Mouse (Mus musculus): ENCODE measurements around the gene Cuzd1. TPM values are rescaled to one million over a fixed set of nuclear protein-coding genes. Genes with fewer than 3 reads are reported as not detected.

Gene Cuzd1
- not detected for total RNA-seq (2021)

DNA sequence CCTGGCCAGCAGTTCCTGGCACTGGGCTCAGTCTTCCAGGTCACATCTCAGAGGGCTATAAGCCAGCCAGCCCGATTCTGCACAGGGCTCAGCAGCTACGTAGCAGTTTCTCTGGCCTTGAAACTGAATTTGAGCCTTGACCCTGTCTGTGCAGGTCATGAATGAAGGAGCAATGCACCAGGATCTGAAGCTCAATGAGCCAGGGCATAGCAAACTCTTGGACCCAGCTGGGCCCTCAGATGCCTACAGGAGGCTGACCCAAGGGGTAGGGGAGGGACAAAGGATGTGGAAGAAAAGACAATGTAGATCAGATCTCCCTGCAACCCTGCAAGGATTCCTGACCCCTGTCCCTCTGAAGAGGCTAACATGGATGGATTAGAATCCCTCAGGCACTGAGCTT is at the start of gene Cuzd1:
Gene Cuzd1 (minus strand): TSS at position 101 of the 400 bp plus-strand sequence.
- DNase-seq (ENCODE audit: extremely low spot score in 1 of 2, low spot score in 1 of 2) = no peak

DNA sequence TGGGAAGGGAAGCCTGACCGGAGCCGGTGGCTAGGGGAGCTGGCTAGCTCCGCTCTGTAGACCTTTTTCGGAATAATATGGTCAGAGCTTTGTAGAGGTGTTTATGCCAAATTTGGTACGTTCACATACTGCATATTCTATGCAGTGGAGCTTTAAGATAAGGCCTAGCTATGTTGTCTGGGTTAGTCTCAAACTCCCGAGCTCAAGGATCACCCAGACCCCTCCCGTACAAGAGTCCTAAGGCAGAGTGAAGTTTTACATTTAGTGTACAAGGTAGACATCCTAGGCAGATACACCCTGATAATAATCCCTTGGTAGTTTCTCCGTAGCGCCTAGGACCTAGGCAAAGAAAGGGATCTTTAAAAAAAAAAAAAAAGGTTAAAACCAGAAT is 49.4 kb upstream of the Cuzd1 start:
- no peak for DNase-seq (ENCODE audit: extremely low spot score in 1 of 2, low spot score in 1 of 2)

DNA sequence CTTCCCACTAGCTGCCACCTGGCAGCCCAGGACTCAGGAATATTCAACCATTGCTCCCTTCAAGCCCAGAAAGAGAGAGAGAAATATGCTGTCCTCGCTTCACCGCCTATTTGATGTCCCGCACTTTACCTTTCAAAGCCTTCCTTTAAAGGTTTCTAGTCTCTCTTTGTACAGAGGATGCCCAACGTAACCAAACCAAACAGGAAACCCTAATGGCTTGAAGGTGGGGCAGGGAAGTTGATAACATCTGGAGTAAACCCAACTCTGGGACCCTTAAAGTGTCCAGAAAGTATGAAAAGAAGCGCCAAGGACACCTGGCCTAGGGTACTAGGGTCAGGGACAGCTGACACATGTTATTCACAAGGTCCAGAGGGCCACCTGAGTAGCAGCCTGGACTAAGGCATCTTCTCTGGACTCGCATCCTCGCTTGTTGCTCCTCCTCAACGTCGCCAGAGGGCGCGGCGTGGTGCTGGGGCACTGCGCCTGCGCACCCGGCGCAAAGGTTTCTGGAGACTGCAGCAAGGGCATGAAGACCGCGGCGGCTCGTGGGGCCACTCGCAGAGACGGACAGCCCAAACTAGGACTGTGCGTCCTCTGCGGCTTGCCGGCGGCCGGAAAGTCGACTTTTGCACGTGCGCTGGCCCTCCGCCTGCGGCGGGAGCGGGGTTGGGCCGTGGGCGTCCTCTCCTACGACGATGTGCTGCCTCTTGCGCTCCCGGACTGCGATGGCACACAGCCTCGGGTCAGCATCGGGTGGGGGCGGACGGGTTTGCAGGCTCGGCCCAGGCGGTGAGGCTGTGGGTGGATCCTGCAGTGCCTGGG is 48.8 kb upstream of the Cuzd1 start, which contains the start of gene Pstk:
Gene Pstk (plus strand): TSS at position 494 of the 822 bp plus-strand sequence.
- DNase-seq (ENCODE audit: extremely low spot score in 1 of 2, low spot score in 1 of 2) = peak; percentile 81 to 86

DNA sequence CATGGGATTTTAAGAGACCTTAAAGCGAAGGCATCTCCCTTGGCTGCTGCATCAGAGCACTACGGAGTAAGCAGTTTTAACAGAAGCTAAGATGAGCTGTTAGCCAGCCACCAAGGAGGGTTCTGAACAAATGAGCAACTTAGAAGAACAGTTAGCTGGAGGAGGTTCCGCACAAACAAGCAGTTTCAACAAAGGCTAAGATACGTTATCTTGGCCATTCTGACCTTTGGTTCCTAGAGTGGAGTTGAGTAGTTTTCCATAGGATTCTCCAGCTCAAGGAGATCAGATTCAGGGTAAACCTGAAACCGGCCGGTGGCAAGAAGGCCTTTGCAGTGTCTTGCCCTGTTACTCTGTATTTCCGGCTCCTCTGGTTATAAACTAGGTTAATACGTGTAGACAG is 42.0 kb upstream of the Cuzd1 start:
- DNase-seq (ENCODE audit: extremely low spot score in 1 of 2, low spot score in 1 of 2) = no peak

DNA sequence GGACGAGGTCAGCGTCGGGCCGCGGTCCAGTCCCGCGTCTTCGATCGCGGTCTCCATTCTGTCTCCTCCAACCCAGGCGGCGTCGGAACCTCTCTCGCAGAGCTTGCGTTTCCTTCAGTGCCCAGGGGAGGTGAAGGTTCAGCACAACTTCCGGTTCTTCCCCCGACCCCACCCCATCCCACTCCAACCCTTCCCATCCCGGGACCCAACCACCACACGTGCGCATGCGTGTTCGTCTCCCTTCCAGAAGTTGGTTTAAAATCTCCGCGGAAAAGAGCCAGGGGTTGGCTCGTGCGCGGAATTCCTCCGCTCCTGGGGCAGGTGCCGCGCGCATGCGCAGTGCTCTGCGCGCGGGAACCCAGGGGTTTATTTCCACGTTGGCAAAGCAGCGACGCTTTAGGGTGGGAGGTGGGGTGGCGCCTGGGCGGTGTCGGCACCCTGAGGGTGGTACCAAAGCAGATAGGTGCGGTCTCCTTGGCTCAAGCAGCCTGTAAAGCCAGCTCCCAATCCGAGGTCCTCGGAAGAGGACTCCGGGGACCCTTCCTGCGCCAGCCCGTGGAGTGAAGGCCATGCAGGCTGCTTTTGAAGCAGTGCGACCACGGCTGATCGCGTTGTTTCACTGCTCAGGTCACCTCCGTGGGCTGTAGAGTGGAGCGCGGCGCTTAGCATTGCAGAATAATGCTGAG is 40.7 kb upstream of the Cuzd1 start, which contains the start of gene 2310057M21Rik:
Gene 2310057M21Rik (minus strand): TSS at position 145 of the 686 bp plus-strand sequence.
- peak; percentile 81 to 85 for DNase-seq (ENCODE audit: extremely low spot score in 1 of 2, low spot score in 1 of 2)

DNA sequence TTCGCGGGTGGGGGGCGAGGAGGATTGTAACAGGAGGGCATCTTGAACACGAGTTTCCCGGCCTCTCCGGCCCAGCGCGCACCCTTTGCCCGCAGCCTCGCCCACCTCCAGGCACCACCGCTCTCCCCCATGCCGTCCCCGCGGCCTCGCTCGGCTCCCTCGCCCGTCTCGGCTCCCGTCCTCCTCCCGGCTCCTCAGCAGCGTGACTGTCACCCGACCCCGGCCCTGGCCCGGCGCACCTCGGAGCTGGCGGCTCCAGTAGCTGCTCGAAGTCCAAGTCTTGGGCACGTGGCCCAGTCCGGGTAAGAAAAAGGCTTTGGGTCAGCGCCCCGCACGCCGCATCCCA is 40.1 kb upstream of the Cuzd1 start:
- DNase-seq (ENCODE audit: extremely low spot score in 1 of 2, low spot score in 1 of 2) = no peak

DNA sequence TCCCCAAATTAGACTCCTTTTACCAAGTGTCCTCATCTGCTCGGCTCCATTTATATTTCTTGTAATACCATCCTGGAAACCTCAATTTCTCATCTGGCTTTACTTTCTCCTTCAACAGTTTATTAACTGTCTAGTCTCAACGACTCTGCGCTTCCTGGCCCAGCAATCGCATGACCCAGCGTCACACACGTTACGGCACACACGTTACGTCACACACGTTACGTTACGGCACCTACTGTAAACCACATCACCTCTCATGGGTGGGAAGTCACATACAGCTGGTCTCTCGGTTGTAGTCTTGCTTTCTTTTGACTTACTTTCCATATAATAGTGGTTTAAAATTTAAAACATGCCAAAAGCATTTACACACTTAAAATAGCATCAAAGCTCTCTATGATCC is 34.0 kb upstream of the Cuzd1 start:
- no peak for DNase-seq (ENCODE audit: extremely low spot score in 1 of 2, low spot score in 1 of 2)

DNA sequence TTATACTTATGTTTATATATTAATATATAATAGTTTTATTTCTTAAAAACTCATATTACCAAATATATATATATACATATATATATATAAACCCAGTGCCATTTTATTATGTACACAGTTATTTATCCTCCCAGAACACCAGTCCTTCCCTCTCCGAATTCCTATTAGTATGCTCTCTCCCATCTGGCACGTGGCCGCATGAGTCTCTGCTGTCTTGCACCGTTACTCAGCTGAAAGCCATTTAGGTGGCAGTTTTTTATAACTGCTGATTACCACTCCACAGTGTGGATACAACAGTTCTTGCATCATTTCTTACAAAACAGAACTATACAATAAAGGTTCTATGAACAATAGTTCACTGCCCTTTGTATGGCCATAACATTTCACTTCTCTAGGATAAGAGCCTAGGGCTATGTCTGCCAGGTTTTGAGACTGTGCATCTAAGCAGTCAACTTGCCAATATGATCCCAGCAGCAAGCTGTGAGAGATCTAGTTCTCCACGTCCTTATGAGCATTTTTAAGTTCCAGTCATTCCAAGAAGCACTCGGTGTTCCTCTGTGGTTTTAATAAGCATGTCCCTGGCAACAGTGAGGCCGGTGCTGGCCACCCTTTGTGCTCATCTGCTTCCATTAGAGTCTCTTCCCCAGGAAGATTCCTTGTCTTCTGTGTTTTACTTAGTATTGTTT is 23.9 kb upstream of the Cuzd1 start:
- DNase-seq (ENCODE audit: extremely low spot score in 1 of 2, low spot score in 1 of 2) = no peak

DNA sequence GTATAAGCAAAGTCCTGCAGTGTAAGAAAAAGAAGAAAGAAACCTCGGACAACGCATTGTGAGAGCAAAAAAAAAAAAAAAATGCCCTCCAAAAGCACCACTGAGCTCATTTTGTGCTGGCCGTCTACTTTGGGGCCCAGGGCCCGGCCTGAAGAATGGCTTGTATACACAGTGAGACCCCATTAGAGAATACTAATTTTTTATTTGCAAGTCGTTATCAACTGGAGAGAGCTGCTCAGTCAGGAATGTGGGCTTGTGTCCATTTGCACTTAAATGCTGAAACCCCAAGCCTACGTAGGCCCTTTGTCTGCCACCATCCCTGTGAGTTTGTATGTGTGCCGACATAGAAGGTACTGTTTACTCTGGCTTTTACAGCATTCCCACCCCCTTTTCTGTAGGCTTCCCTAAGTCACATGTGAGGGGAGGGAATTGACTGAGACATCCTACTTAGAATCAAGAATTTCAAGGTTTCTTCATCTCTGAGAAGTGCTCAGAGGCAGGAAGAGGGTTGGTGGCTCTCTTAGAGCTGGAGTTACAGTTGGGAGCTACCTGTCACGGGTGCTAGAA is 15.5 kb upstream of the Cuzd1 start:
- no peak for DNase-seq (ENCODE audit: extremely low spot score in 1 of 2, low spot score in 1 of 2)

DNA sequence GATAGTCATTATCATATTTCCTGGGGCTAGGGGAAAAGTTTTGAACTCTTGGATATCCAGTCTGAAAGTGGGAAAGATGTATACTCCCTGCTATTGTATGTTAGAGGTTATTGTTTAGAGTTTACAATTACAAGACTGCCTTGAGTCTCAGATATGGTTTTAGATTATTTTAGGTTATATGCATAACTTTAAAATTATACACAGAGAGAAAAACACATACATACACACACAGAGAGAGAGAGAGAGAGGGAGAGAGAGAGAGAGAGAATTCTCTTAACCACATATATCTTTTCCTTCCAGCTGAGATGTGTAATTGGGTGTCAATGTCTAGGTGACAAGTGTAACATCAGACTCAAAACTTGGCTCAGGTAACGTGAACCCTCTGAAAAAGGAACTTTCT is 11.5 kb upstream of the Cuzd1 start, which contains the start of gene Fam24a:
Gene Fam24a (plus strand): TSS at position 301 of the 400 bp plus-strand sequence.
- no peak for DNase-seq (ENCODE audit: extremely low spot score in 1 of 2, low spot score in 1 of 2)

DNA sequence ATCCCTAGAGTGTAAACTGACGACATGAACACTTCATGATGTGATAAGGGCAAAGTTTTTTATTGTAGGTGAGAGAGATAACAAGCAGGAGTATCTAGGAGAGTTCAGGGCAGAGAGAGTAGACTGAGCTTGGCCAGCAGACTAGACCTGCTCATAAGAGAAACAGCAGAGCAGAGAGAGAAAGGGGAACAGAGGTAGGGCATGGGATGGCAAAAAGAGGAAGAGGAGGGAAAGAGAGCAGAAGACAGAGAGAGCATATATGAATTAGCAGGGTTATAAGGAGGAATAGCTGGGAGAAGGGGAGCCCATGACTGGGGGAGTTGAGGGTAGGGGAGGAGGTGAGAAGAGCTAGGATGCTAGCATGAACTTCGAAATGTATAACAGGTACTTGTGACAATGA is 9.6 kb upstream of the Cuzd1 start:
- no peak for DNase-seq (ENCODE audit: extremely low spot score in 1 of 2, low spot score in 1 of 2)

DNA sequence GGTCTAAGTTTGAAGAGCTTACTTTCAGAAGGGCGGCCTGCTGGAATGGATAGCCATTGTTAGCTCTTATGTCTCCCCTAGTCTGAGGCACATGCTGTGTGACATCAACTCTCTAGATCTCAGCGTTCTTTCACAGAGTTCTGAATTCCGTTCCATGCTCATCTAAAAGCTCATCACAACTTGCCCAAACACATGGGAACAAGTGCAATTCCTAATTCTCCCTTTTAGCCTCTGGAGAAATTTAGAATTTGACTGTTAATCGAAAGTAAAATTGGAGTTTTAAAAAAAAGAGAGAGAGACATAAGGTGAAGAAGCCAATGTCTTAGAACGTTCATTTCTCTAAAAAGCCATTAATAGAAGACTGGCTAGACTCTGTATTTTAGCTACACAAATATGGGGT is 7.3 kb upstream of the Cuzd1 start, which contains the start of gene Fam24b:
Gene Fam24b (minus strand): TSS at position 101 of the 400 bp plus-strand sequence.
- DNase-seq (ENCODE audit: extremely low spot score in 1 of 2, low spot score in 1 of 2) = no peak

DNA sequence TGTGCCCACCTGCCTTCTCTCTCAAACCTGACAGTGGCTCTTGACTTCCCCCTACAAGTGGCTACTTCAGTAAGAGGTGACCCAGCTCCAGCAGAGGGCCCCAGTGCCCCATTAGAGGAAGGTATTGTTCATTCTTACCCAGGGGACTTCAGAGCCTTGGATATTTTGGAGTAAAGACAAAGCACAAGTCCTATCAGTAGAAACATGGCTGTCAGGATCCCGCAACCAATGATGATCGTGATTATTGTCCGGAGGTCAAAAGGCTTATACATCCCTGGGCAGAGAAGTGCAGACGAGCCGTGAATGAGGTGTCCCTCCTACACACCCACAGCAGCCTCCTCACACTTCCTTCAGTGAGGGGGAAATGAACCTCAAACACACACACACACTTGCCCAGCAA is 5.0 kb upstream of the Cuzd1 start:
- DNase-seq (ENCODE audit: extremely low spot score in 1 of 2, low spot score in 1 of 2) = no peak

DNA sequence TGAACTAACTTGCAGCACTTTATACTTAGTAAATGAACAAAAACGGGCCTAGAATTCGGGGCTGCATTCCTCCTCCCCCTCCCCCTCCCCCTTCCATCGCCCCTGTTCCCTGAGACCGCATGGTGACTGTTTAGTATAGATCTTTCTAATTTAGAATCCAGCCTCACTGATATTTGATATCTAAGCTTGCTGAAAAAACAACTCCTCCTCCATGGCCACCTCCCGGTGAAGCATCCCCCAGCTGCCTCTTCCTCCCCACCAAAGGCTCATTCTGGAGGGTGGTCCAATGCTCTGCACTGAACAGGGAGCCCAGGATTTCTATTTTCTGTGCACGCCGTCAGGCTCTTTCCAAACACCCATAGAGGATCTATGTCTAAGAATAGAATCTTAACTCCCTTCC is 3.8 kb downstream of the Cuzd1 start:
- DNase-seq (ENCODE audit: extremely low spot score in 1 of 2, low spot score in 1 of 2) = no peak

DNA sequence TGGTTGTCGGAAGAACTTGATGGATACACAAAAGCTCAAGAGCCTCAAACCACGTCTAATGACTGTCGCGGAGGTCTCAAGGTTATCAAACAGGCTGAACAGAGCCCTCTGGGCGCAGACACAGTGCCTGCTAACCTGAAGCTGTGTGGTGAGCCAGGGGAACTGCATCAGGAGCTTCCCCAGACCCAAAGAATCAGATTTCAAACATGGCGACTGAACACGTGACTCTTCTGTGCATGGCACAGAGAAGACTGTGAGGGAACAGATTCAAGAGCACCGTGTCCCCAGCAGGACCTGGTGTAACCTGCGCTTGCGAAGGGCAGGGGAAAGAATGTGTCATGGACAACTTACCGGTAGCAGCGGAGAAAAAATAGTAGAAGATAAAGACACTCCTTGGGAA is 4.5 kb downstream of the Cuzd1 start:
- no peak for DNase-seq (ENCODE audit: extremely low spot score in 1 of 2, low spot score in 1 of 2)

DNA sequence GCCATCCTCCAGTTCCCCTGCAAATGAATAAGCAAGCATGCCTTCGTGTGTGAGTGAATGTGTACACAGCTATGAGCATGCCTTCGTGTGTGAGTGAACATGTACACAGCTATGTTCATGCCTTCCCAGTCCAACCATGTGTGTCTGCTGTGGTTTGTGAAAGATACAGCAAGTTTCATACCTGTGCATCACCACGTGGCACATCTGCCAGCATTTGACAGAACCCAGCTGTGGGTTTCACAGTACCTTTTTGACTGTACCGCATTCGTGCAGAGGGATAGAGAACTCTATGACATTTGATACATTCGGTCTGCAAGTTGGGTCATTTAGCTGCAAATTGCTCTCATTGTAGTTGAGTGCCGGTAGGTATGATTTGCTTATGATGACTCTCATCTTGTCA is 7.6 kb downstream of the Cuzd1 start:
- DNase-seq (ENCODE audit: extremely low spot score in 1 of 2, low spot score in 1 of 2) = no peak

DNA sequence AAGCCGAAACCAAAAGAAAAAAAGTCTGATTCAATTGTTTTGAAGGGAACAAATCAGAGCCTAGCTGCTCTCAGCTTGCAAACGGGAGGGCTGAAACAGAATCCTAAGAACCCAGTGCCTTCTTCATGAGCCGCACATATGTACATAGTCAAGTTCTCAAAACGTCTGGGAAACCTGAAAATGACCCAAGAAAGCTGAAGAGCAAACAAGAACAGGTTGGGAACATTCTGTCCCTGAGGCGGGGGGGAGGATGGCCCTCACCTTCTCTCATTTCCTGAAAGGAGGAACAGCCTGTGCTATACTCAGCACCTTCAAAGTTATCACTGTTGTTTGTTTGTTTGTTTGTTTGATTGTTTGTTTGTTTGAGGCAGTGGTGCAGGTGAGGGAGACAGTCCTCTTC is 15.4 kb downstream of the Cuzd1 start:
- DNase-seq (ENCODE audit: extremely low spot score in 1 of 2, low spot score in 1 of 2) = no peak

DNA sequence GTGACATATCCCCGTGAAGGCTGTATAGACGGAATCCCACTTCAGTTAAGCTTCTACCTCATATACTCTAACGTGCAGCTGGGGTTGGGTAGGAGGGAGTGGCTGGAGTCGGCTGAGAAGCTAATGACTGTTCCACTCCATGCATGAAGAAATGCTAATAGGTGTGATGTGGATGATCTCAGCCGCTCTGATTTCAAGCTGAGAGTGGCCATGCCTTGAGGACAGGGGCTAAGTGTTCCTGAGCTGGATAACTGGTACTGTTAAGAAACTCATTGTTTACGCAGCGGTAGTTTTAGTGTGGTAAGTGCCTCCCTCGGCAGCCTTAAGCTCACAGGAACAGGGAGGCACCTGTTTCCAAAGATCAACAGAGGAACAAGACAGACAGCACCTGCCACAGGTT is 18.8 kb downstream of the Cuzd1 start:
- no peak for DNase-seq (ENCODE audit: extremely low spot score in 1 of 2, low spot score in 1 of 2)

DNA sequence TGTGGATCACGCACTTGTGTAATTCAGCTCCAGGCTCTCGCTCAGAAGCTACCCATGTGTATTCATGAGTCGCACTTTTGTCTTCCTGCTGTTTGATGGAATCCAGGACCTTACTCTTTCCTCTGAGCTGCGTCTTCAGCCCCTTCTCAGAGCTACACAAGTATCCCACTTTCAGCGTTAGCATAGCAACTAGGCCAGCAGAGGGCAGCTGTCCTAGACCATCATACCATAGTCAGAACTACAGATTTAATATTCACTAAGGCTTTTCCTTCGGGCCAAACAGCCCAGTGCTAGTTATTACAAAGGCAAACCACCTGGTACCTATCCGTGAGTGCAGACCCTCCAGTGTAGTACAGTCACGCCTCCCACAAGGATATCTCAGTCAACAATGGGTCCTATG is 24.9 kb downstream of the Cuzd1 start:
- no peak for DNase-seq (ENCODE audit: extremely low spot score in 1 of 2, low spot score in 1 of 2)

DNA sequence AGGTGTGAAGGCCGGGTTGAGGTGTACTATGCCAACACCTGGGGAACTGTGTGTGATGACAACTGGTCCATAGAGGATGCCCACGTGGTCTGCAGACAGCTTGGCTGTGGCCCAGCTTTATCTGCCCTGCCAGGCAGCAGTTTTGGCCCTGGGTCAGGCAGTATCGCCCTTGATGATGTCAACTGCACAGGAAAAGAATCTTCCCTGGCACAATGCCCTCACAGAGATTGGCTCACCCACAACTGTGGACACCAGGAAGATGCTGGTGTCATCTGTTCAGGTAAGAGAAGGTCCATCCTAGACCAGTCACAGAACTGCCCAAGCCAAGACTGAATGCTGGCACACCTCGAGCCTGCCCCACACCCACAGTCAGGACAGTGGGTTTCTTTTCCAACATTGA is 56.2 kb downstream of the Cuzd1 start:
- no peak for DNase-seq (ENCODE audit: extremely low spot score in 1 of 2, low spot score in 1 of 2)

DNA sequence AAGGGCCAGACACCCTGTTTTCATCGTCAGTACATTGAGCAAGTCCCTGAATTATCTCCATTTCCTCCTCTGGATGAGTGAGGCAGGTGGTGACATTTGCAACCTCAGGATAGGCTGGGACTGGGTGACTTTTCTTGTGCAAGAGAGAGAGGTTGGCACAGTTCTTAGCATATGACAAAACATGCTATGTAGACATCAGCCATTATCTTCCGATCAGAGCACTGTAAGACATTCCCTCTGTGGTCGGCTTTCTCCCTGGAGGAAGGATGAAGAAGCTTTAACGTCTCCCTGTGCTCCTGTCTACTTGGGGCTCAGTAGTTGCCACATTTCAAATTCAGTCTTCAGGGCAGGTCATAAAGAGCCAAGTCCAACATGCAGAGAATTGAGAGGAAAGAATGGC is 57.8 kb downstream of the Cuzd1 start:
- no peak for DNase-seq (ENCODE audit: extremely low spot score in 1 of 2, low spot score in 1 of 2)

Data from layer of hippocampus, postnatal 25 days (tissue).